Mouse (Mus musculus): ENCODE data around the gene Slc13a2.

The Slc13a2 gene

DNA sequence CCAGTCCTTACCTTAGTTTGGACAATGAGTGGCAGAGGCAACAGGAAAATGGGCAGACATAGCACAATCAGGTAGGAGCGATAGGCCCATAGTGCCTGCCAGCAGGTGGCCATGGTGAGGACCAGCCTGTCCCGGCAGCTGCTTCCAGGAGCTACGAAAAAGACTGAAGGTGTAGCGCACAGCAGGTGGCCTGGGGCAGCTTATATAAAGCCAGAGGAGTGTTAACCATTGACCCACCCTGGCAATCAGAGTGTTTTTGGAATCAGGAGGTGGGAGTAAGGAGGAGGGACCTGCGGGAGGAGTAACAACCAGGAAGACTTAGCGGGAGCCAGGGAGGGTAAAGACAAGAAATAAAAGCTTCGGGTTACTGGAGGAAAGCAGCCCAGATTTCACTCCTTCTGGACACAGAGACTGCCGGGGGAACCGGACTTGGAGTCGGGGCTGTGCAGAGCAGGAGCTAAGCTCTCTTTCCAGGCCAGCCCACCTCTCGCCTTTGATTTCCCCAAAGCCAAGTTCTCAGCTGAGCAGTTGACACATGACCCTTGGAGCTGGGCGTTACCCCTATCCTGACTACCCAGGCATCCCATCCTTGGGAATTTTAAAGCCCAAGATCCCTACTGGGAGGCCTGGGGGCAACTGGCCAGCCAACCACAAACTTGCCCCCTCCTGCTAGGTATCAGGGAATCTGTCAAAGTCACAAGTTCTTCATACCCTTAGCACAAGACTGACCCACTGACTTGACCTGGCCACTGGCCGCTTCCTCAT is at the start of gene Slc13a2:
Gene Slc13a2, minus strand, starts transcription at position 163 of the 765 bp plus-strand sequence.
- no peak for DNase-seq (ENCODE audit: low read depth)

DNA sequence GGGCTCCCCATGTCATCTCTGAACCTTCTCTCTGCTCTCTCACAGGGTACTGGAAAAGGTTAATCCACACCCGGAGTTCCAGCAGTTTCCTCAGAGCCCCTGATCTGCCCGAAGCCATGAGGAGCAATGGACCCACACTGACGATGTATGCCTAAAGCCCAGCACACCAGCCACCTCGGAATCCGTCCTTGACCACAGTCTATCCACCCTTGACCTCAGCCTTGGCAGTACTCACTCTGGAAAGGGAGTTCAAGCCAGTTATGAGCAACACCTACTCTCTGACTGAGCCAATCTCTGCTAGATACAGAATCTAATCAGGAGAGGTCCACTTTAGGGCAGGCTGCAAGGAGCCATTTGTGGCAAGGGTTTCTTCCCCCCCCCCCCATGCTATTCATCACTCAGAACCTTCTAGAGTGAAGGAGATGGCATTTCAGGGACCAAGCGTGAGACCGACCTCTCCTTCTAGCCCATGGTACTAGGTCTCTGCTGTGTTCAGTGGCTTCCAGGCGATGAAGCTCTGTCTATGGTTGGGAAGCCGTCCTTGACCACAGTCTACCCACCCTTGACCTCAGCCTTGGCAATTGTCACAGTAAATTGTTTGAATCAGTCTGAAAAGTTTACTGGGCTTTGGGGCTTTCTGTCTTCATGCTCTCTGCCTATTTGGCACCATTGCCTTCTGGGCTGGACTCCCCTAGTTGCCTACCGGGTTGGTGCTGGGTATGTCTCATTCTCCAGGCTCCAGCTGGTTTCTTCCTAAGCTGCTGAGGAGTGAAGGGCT is 49.5 kb upstream of the Slc13a2 start:
- no peak for DNase-seq (ENCODE audit: low read depth)

DNA sequence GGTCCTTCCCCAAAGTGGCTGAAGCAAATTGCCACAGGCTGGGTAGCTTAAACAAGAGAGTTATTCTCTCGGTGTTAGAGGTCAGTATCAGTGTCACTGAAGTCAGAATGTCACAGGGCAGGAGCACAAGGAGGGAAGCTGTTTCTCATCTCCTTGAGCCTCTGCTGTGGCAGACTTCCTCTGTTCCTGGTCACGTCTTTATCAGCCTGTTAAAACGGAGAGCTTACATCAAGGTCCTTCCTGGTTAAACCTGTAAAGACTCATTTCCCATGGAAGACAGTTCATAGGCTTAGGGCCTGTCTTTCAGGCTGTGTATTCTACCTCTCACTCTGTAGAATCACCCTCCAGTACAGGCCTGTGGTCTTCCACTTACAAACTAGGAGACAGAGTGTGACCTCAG is 45.9 kb upstream of the Slc13a2 start:
- DNase-seq (ENCODE audit: low read depth), result no peak

DNA sequence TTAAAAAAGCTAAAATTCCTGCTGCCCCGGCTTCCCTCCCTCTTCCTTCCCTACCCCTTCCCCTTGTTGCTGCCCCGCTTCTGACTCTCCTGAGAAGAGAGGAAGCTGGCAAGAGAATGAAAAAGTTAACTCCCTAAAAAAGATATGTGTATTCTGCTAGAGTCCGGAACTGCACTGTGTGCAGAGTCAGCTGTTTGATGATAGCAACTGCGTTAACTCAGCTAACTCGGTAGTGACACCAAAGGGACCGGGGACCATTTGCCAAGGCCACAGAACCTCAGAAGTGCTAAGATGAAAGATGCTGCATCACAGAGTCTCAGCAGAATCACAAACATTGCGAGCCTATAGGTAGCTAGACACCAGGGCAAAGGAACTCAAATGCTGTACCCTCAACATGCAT is 45.5 kb upstream of the Slc13a2 start:
- DNase-seq (ENCODE audit: low read depth), result no peak

DNA sequence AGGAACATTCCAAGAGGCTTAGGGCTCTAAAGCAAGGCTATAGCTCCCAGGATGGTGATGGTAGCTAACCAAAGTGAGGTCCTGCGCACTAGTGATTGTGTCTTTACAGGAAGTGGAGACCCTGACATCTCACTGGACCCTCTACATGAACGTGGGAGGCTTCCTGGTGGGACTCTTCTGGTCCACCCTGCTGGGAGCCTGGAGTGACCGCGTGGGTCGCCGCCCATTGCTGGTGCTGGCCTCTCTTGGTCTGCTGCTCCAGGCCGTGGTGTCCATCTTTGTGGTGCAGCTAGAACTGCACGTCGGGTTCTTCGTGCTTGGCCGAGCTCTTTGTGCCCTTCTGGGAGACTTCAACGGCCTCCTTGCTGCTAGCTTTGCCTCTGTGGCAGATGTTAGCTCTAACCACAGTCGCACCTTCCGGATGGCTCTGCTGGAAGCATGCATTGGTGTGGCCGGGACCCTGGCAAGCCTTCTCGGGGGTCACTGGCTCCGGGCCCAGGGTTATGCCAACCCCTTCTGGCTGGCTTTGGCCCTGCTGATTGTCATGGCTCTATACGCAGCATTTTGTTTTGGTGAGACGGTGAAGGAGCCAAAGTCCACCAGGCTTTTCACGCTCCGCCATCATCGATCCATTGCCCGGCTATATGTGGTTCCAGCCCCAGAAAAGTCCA is 44.4 kb upstream of the Slc13a2 start:
- DNase-seq (ENCODE audit: low read depth), result no peak

DNA sequence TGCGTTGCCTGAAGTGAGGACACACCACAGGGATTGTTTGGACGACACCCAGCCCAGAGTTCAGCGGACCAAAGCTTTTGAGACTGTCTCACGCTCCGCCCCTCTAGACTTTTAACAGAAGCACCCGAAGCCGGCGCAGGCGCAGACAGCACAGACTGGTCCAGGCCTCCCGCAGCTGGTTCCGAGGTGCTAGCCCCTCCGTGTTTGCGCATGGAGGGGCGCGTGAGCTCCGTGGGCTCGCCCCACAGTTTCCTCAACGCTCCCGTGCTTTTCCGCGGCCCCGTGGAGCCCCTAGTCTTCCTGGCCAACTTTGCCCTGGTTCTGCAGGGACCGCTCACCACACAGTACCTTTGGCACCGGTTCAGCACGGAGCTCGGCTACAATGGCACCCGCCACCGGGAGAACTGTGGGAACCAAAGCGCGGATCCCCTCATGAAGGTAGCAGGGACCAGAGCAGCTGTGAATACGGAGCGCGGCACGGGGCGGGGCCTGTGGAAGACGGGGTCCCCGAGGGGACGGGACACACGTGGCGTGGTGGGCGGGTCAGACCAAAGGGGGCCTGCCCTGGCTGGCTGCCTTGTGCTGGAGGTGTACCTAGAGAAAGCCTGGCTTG is 43.7 kb upstream of the Slc13a2 start, which contains the start of gene Slc46a1:
Gene Slc46a1, plus strand, starts transcription at position 130 of the 613 bp plus-strand sequence.
- peak; percentile 68 for DNase-seq (ENCODE audit: low read depth)

DNA sequence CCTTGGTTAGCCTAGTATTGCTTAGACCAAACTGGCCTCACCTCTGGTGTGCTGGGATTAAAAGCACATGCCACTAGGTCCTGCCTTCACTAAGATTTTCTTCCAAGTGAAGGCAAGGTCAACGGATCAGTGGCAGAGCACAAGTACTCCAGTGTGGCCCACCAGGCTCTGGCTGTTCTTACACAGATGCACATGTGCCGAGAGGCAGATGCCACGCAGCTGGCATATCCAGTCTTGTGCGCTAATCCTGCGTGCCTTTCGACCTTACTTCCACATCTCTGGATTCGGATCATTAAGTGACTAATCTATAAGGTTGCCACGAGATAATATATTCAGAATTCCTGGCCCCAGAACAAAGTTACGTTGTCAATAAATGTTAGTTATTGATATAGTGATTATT is 43.1 kb upstream of the Slc13a2 start:
- DNase-seq (ENCODE audit: low read depth), result no peak

DNA sequence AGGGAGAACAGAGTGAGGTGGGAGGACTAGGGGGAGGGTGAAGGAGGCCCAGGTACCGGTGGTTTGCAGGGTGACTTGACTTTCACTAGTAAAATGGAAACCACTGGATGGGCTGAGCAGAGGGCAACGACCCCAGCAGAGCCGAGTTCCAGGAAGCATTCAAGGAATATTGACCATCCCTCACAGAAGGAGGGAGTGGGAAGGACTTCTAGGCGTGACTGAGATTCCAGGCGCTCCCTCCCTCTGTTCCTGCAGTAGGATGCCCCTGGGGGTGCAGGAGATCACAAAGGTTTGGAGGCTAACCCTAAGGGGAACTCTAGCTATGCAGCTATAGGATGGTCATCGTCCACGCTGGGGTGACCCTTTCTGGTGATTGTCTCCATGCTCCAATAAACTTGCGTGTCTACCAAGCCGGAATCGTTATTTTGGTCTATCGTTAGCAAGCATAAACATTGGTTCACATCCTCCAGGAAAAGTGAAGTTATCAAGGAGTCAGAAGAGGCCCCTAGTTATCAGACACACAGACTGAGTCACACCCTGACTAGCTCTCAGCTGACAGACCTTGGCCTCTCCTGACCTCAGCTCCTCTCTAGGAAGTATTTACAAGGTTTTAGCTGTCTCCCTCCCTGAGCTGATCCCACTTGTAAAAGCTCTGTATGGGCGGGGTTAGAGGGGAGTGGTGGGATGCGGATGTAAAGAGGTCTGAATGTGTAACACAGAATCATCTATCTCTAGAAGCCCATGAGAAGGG is 41.4 kb upstream of the Slc13a2 start:
- DNase-seq (ENCODE audit: low read depth), result no peak

DNA sequence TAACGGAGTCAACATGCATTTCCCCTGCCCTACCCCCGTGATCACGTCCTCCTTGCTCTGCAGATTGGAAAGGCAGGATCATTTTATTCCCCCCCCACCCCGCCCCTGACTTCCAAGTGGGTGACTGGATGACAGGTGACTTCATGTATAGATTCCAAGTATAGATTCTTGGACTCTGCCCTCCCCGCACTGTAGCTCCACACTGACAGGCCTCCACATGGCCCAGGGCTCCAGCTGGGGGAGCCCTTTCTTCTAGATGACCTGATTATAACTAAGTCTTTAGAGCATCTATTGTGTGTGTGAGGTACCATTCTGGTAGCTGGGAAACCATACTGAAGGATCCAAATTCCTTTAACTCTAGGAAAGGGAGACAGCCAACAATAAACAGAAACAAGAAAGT is 40.7 kb upstream of the Slc13a2 start:
- no peak for DNase-seq (ENCODE audit: low read depth)

DNA sequence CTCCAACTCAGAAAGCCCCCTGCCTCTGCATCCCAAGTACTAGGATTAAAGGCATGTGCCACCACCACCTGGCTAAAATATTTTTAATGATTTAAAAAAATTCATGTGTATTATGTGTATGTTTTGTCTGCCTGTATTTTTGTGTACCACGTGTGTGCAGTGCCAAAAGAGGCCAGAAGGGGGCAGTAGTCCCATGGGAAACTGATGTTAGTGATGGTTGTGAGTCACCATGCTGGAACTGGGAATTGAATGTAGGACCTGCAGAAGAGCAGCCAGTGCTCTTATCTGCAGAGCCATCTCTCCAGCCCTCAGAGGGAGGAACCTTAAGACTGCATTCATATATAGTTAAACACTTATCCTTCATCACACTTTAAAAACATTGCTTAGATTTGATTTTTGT is 39.9 kb upstream of the Slc13a2 start:
- peak; percentile 48 for DNase-seq (ENCODE audit: low read depth)

DNA sequence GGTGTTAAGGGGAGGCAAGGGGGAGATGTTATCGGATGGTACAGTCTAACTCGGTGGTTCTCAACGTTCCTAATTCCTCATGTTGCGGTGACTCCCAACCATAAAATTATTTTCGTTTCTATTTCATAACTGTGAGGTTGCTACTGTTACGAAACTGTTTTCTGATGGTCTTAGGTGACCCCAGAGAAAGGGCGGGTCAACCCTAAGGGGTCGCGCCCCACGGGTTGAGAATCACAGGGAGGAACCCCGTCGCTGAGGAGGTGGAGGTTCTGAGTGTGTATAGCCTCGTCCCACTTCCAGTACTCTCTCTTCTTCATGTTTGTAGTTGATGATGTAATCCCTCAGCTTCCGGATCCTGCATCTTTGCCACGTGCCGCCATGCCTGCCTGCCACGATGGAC is 36.7 kb upstream of the Slc13a2 start:
- no peak for DNase-seq (ENCODE audit: low read depth)

DNA sequence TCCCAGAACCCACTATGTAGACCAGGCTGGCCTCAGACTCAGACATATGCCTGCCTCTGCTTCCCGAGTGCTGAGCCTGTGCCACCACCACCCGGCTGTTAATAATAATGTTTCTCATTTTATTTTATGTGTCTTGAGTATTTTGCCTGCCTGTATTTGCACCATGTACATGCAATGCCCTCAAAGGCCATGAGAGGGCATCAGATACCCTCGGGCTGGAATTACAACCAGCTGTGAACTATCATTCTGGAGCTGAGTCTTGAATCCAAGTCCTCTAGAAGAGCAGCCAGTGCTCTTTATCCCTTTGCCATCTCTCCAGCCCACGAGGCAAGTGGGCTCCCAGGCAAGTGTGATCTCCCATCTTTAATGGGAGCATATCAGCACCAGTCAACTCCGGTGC is 33.3 kb upstream of the Slc13a2 start:
- peak; percentile 67 for DNase-seq (ENCODE audit: low read depth)

DNA sequence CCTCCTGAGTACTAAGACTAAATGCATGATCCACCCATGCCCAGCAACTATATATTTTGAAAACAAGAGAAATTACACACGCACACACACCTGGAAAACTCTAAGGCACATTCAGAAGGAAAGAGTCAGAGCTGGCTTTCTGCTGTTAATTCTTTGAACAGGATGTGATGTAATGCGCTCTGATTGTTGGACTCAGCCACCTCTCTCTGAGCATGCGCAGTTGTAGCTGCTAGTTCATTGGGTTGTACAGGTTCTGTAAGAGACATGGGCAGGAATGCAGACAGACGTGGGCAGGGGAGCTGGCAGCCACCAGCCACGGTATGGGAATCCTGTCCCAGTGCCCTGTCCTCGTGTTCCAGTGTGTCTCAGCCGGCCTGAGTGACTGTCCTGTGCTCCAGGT is 32.3 kb upstream of the Slc13a2 start:
- peak; percentile 42 for DNase-seq (ENCODE audit: low read depth)

DNA sequence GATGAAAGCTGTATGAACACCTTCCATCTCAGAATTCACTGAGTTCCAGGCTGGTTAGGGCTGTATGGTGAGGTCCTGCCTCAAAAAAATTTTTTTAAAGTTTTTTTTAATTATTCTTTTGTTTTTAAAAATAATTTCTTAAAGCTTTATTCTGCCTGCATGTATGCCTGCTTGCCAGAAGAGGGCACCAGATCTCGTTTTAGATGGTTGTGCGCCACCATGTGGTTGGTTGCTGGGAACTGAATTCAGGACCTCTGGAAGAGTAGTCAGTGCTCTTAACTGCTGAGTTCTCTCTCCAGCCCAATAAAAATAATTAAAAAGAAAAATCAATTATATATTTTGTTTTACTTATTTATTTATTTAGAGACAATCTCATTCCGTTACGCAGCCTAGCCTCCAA is 31.7 kb upstream of the Slc13a2 start:
- peak; percentile 90 for DNase-seq (ENCODE audit: low read depth)

DNA sequence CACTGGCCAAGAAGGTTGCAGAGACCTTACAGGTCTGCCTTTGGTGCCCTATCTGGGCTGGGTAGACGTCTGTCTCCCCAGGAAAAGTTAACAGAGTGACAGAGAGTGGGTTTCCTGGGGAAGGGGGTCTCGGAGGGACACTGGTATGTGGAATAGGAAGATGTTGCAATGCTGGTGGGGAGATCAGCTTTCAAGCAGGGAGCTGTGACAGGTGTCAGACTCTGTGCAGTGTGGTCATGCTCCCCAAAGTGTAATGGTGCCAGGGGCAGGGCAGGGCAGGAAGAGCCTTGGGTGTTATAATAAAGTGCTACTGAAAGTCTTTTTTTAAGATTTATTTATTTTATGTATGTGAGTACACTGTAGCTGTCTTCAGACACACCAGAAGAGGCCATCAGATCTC is 28.3 kb upstream of the Slc13a2 start:
- no peak for DNase-seq (ENCODE audit: low read depth)

DNA sequence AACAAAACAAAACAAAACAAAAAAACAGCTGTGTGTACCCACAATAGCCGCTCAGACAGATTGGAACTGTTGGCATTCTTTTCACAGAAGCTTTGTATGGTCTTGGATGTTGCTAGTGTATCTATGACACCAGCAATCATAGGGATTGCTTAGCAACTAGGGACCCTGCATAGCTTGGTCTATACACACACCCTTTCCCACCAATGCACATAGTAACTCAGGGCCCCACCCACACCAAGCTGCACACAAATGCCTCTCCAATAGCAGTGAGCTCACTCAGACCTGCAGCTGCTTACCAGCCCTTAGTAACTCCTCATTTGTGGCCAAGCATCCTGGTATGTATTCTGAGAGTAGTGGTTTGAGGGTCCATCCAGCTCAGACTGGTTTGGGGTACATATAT is 26.2 kb upstream of the Slc13a2 start:
- DNase-seq (ENCODE audit: low read depth), result no peak

DNA sequence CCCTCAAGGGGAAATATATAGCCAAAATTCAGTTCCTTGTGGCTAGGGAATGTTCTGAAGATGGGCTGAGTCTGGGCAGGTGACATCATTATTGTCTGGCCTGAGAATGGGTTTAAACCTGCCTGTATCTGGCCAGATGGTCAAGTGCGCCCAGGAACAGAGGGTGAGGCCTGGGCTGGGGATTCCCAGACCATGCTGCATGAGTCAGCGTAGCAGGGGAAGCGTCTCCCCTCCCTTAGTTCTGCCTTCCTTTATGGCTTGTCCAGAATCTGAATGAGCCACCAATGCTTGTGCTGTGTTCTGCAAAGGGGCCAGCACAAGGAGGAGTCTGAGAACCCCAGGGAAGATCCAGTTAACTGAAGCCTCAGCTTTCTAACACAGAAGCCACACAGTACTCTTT is 25.2 kb upstream of the Slc13a2 start:
- no peak for DNase-seq (ENCODE audit: low read depth)

DNA sequence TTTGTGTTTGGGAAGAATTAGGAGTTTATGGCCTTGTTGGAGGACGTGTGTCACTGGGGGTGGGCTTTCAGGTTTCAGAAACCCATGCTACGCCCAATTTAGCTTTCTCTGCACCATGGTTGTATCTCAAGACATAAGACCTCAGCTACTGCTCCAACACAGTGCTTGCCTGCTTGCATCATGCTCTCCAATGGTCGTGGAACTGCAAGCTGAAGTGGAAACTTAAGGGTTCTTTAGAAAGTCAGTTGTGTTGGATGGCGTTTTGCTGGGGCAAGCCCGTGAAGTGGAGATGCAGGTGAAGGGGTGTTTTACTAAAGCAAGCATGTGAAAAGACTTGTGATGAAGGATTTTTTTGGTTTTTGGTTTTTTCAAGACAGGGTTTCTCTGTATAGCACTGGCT is 21.1 kb upstream of the Slc13a2 start:
- no peak for DNase-seq (ENCODE audit: low read depth)

DNA sequence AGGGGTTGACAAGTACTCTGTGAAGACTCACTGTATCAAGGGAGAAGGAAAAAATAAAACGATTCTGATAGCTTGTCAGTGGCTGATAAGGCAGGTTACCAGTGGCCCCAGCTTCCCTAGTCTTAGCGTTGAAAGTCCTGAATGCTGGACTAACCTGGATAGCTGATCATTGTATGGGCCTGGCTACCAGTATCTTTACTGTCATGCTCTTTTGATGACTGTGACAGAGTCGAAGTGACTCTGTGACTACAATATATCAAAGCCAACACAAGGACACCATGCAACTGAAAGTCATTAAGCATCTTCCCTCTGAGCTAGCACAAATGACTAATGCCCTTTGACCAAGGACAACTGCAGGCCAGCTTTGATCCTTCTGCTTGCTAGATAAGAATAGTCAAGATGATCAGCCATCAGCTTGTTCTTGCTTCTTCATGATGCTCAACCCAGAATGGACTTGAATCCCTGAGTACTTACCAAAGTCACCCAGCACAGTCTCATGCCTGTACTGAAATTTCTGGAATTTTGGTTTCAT is 16.4 kb upstream of the Slc13a2 start:
- no peak for DNase-seq (ENCODE audit: low read depth)

DNA sequence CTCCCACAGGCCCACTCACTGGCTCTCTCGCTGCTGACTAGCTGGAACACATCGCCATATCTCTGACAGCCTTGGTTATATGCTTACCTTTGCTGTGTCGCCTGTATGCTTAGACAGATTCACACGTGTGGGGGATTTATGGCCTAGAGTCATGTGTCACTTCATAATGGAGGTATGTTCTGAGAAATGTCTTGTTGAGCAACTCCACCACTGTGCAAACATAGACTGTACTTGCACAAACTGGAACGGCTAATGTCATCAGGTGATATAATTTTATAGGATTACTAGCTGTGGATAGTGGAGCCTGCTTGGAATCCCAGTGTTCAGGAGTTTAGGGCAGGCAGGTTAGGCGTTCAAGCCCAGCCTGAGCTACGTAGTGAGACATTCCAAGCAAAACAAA is 15.2 kb upstream of the Slc13a2 start:
- no peak for DNase-seq (ENCODE audit: low read depth)

DNA sequence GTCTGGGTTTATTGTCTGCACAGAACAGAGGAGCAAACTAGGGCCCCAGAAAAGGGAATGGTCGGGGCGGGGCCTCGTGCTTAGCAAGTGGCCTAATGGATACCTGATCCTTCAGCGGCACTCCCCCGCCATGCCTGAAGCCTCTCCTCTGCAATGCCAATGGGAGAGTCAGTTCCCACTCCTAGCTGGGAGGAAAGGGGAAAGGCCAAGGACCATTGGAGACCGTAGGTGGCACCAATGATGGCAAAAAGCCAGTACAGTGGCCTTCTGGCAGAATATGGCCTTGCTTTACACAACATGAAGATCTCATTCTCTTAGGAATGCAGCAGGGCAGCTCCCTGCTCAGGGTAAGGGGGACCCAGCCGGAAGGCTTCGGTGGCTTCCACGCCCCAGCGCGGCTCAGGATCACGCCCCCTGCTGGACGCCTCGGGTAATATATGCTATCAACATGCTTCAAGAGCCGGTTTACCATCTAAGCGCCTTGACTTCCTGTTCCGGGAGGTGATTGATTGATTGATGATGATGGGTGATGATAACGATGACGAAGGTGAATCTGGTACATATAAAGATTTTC is 13.8 kb upstream of the Slc13a2 start:
- peak; percentile 73 for DNase-seq (ENCODE audit: low read depth)

Measured in induced T-regulatory cell, adult 2 months (primary cell).